Mouse (Mus musculus) CH12.LX (cell line): Measurements from ENCODE around the gene Hoxb8. TPM values are rescaled to one million over a fixed set of nuclear protein-coding genes. Genes with fewer than 3 reads are reported as not detected.

Source experiments
- DNase-seq: peaks from one replicate; pipeline ENCODE4 v3.0.0-alpha.2; 2013; ENCODE audit errors: extremely low read depth
- H3K27ac ChIP-seq: 2 replicates; pipeline ENCODE4 v1.5.1; 2012; ENCODE audit warnings: low read depth, mild to moderate bottlenecking, control low read depth, moderate library complexity; ENCODE audit not compliant: insufficient read depth
- H3K27me3 ChIP-seq: replicated peaks from 2 replicates; pipeline ENCODE3; 2012; ENCODE audit warnings: inconsistent platforms
- H3K36me3 ChIP-seq, 2 experiments: replicated peaks in 1 of 2; 2 replicates each; pipeline versions ENCODE3 to v1.6.1; 2012; ENCODE audit warnings: inconsistent platforms in 1 of 2, low read length in 1 of 2, mild to moderate bottlenecking in 1 of 2, mixed read lengths in 1 of 2, moderate library complexity in 1 of 2; ENCODE audit not compliant: control insufficient read depth in 1 of 2, insufficient read depth in 1 of 2
- H3K4me1 ChIP-seq, 2 experiments: 2 replicates each; pipeline ENCODE4 v1.6.1; 2012; ENCODE audit warnings: inconsistent platforms in 1 of 2, moderate library complexity in 1 of 2; ENCODE audit not compliant: insufficient read depth in 2 of 2, control insufficient read depth in 1 of 2
- H3K4me2 ChIP-seq: 2 replicates; pipeline ENCODE4 v1.6.1; 2012; ENCODE audit warnings: low read depth, mild to moderate bottlenecking, control low read depth; ENCODE audit not compliant: poor library complexity, insufficient read depth, severe bottlenecking
- H3K4me3 ChIP-seq, 3 experiments: fragments of 150-350 bp in 1 of 3; sonication (generic) in 1 of 3; replicated peaks in 1 of 3; 2 replicates each; pipeline versions ENCODE3 to v1.5.1; 2011 to 2012; ENCODE audit warnings: low read depth in 2 of 3, low read length in 2 of 3, mild to moderate bottlenecking in 2 of 3, moderate library complexity in 2 of 3, control low read depth in 1 of 3, improper control_type of control experiment in 1 of 3, inconsistent platforms in 1 of 3, mixed read lengths in 1 of 3; ENCODE audit not compliant: poor library complexity in 1 of 3
- H3K79me2 ChIP-seq: replicated peaks from 2 replicates; pipeline ENCODE4 v1.6.1; 2012; ENCODE audit warnings: mild to moderate bottlenecking, moderate library complexity; ENCODE audit not compliant: control insufficient read depth, poor library complexity, insufficient read depth, severe bottlenecking; ENCODE audit errors: extremely low read depth
- H3K9ac ChIP-seq: 2 replicates; pipeline ENCODE4 v1.6.1; 2012; ENCODE audit warnings: low read depth, mild to moderate bottlenecking, control low read depth, moderate library complexity; ENCODE audit not compliant: insufficient read depth
- H3K9me3 ChIP-seq: replicated peaks from 2 replicates; pipeline ENCODE3; 2012; ENCODE audit warnings: low read length, inconsistent platforms, mixed read lengths
- BHLHE40 ChIP-seq: IDR thresholded peaks from 2 replicates; pipeline ENCODE4 v1.6.1; 2011; ENCODE audit warnings: mild to moderate bottlenecking, low read depth, low read length, improper control_type of control experiment
- CHD1 ChIP-seq: IDR thresholded peaks from 2 replicates; pipeline ENCODE4 v1.6.1; 2012; ENCODE audit warnings: low read depth, low read length, improper control_type of control experiment, inconsistent platforms
- CHD2 ChIP-seq: IDR thresholded peaks from 2 replicates; pipeline ENCODE4 v1.6.1; 2011; ENCODE audit warnings: low read length, improper control_type of control experiment
- CTCF ChIP-seq, 2 experiments: IDR thresholded peaks in 1 of 2; conservative IDR thresholded peaks in 1 of 2; 2 replicates each; pipeline ENCODE4 v1.5.1; 2011 to 2012; ENCODE audit warnings: low read depth in 2 of 2, low read length in 2 of 2, improper control_type of control experiment in 1 of 2, inconsistent platforms in 1 of 2, mild to moderate bottlenecking in 1 of 2, moderate library complexity in 1 of 2
- E2F4 ChIP-seq: IDR thresholded peaks from 2 replicates; pipeline ENCODE4 v1.6.1; 2011; ENCODE audit warnings: low read depth, low read length, improper control_type of control experiment; ENCODE audit not compliant: insufficient replicate concordance
- ELF1 ChIP-seq: IDR thresholded peaks from 2 replicates; pipeline ENCODE4 v1.6.1; 2014; ENCODE audit warnings: low read depth, mild to moderate bottlenecking, inconsistent platforms, low read length, improper control_type of control experiment
- EP300 ChIP-seq: IDR thresholded peaks from 2 replicates; pipeline ENCODE4 v1.6.1; 2011; ENCODE audit warnings: low read length, improper control_type of control experiment
- GABPA ChIP-seq: IDR thresholded peaks from 2 replicates; pipeline ENCODE4 v1.6.1; 2012; ENCODE audit warnings: low read depth, low read length, improper control_type of control experiment, inconsistent platforms; ENCODE audit not compliant: insufficient replicate concordance
- JUND ChIP-seq: conservative IDR thresholded peaks from 2 replicates; pipeline ENCODE4 v1.6.1; 2011; ENCODE audit warnings: low read depth, low read length, improper control_type of control experiment
- MAFK ChIP-seq: IDR thresholded peaks from 2 replicates; pipeline ENCODE4 v1.6.1; 2011; ENCODE audit warnings: low read length, improper control_type of control experiment; ENCODE audit not compliant: insufficient replicate concordance
- MAX ChIP-seq: IDR thresholded peaks from 2 replicates; pipeline ENCODE4 v1.6.1; 2011; ENCODE audit warnings: low read length, improper control_type of control experiment
- MAZ ChIP-seq: IDR thresholded peaks from 2 replicates; pipeline ENCODE4 v1.6.1; 2012; ENCODE audit warnings: low read depth, mild to moderate bottlenecking, inconsistent platforms, low read length, improper control_type of control experiment, moderate library complexity
- MEF2A ChIP-seq: IDR thresholded peaks from 2 replicates; pipeline ENCODE4 v1.6.1; 2014; ENCODE audit warnings: low read depth, mild to moderate bottlenecking, inconsistent platforms, low read length, improper control_type of control experiment, borderline replicate concordance
- MYC ChIP-seq: IDR thresholded peaks from 2 replicates; pipeline ENCODE4 v1.6.1; 2011; ENCODE audit warnings: low read depth, mild to moderate bottlenecking, improper control_type of control experiment, low read length
- PAX5 ChIP-seq: IDR thresholded peaks from 2 replicates; pipeline ENCODE4 v1.6.1; 2012; ENCODE audit warnings: low read length, inconsistent platforms, mixed read lengths
- POLR2A ChIP-seq: IDR thresholded peaks from 2 replicates; pipeline ENCODE4 v1.6.1; 2011; ENCODE audit warnings: low read depth, mild to moderate bottlenecking, improper control_type of control experiment, low read length
- POLR2AphosphoS2 ChIP-seq: IDR thresholded peaks from 2 replicates; pipeline ENCODE4 v1.6.1; 2011; ENCODE audit warnings: low read depth, low read length, improper control_type of control experiment
- RCOR1 ChIP-seq: conservative IDR thresholded peaks from 2 replicates; pipeline ENCODE4 v1.6.1; 2012; ENCODE audit warnings: low read depth, mild to moderate bottlenecking, inconsistent platforms, low read length, improper control_type of control experiment
- SIN3A ChIP-seq: IDR thresholded peaks from 2 replicates; pipeline ENCODE4 v1.6.1; 2012; ENCODE audit warnings: low read length, improper control_type of control experiment, inconsistent platforms
- SMC3 ChIP-seq: IDR thresholded peaks from 2 replicates; pipeline ENCODE4 v1.6.1; 2011; ENCODE audit warnings: low read depth, low read length, improper control_type of control experiment
- TCF12 ChIP-seq: IDR thresholded peaks from 2 replicates; pipeline ENCODE4 v1.6.1; 2014; ENCODE audit warnings: low read depth, mild to moderate bottlenecking, inconsistent platforms, low read length, improper control_type of control experiment
- UBTF ChIP-seq: IDR thresholded peaks from 2 replicates; pipeline ENCODE4 v1.6.1; 2012; ENCODE audit warnings: low read depth, mild to moderate bottlenecking, inconsistent platforms, low read length, improper control_type of control experiment, moderate library complexity
- ZC3H11A ChIP-seq: IDR thresholded peaks from 2 replicates; pipeline ENCODE4 v1.6.1; 2012; ENCODE audit warnings: low read depth, mild to moderate bottlenecking, inconsistent platforms, low read length, improper control_type of control experiment
- ZKSCAN1 ChIP-seq: IDR thresholded peaks from 2 replicates; pipeline ENCODE4 v1.6.1; 2012; ENCODE audit warnings: low read depth, inconsistent platforms, low read length, improper control_type of control experiment, borderline replicate concordance
- ZNF384 ChIP-seq: IDR thresholded peaks from 2 replicates; pipeline ENCODE4 v1.6.1; 2012; ENCODE audit warnings: low read depth, low read length, improper control_type of control experiment, inconsistent platforms
- dilution Hi-C: fragments of 300-500 bp; cut with MboI; formaldehyde crosslinking; loops from 2 replicates; pipeline ENCODE4 v1.14.3; 2020; ENCODE audit warnings: low sequenced_read_pairs; ENCODE audit not compliant: extremely low pct_unique_long_range_greater_than_20kb, extremely low pct_ligation_motif_present
- in situ Hi-C: fragments of 300-500 bp; cut with MboI; formaldehyde crosslinking; loops from 3 replicates; pipeline ENCODE4 v1.14.3; 2019; ENCODE audit warnings: low sequenced_read_pairs, low pct_ligation_motif_present, low pct_unique_long_range_greater_than_20kb, mixed read lengths
- polyA plus RNA-seq: library from polyadenylated mRNA; unstranded; fragments of >175 nt; gene quantifications from 2 replicates; pipeline ENCODE4 v1.2.1, GENCODE M21; 2012; ENCODE audit warnings: low read depth; ENCODE audit not compliant: insufficient read length
- total RNA-seq, 2 experiments: library from RNA; depleted of rRNA; stranded (reverse); fragments of 300-350 nt in 1 of 2; fragments of >200 nt in 1 of 2; gene quantifications; 2 replicates each; pipeline ENCODE4 v1.2.3; 2012 to 2014

Hoxb8 gene
- total and polyA plus RNA-seq, 3 experiments, result not detected

DNA sequence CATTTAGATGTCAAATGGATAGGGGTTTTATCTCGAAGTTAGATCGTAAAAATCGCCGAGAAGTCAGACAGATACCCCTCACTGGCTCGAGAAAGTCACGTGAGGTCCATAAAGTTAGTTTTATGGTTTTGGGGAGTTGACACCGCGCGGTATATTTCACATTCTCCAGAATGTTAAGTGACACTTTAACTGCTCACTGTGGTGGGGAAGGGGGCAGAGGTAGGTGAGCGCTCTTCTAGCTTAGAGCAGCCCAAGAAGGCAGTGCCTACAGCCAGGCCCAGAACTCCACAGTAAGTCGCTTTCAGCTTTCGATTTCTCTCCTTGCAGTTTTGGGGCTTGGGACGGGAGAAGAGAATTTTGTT, 25.2 kb downstream of the Hoxb8 start:
- peaks cover 0 to 19% of the 10 kb centered on the region in 2 experiments; a peak in 2 of 4 replicates for H3K4me1 ChIP-seq
- no peak for TF ChIP-seq SIN3A
- TF ChIP-seq ZNF384, result no peak
- TF ChIP-seq E2F4, result no peak
- TF ChIP-seq CHD2, result no peak
- no peak for TF ChIP-seq CHD1
- no peak for TF ChIP-seq POLR2A
- no peak for TF ChIP-seq ELF1
- no peak for TF ChIP-seq MAFK
- TF ChIP-seq ZC3H11A, result no peak
- TF ChIP-seq SMC3, result no peak
- TF ChIP-seq POLR2AphosphoS2, result no peak
- no peak for TF ChIP-seq PAX5
- TF ChIP-seq MEF2A, result no peak
- no peak for TF ChIP-seq MYC
- TF ChIP-seq CTCF (conservative IDR thresholded peaks at IDR 0.05 in 1 of 2, IDR thresholded peaks at IDR 0.05 in 1 of 2; ENCODE audit: low read depth in 2 of 2, low read length in 2 of 2), result no peak
- no peak for TF ChIP-seq ZKSCAN1
- TF ChIP-seq GABPA, result no peak
- TF ChIP-seq UBTF, result no peak
- TF ChIP-seq, all 38 proteins: peak for 0
- DNase-seq, result no peak
- no peak overlapping the region for H3K4me2 ChIP-seq
- no peaks in the 10 kb centered on the region for H3K79me2 ChIP-seq
- in situ Hi-C loops (loop anchor here (25.0 kb wide), 1 partner anchor 230 kb away; no protein-coding TSS in a partner anchor), dilution Hi-C loops (no loop called here)
- H3K9me3 ChIP-seq, result peaks cover 18% of the 10 kb centered on the region
- H3K9ac ChIP-seq, result no peak overlapping the region
- no peaks in the 10 kb centered on the region for H3K36me3 ChIP-seq
- no peak overlapping the region for H3K27ac ChIP-seq
- no peak overlapping the region for H3K4me3 ChIP-seq
- H3K27me3 ChIP-seq, result peaks cover 66% of the 10 kb centered on the region

DNA sequence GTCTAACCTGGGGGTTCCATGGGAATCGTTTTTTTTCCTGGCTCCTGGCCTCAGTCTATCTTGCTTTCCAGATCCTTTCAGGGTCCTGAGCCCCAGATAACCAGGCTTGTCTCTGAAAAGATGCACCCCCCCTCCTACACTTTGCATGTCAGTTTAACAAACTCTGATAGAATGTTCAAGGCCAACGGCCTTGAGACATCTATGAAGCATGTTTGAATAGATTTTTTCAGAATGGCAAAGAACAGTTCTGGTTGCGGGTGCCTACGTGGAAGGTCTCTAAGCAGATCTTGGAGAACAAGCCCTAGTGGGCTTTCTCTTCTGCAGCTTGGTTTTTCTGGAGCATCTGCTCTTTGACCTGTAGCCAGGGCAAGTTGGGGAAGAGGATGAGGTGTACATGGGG, 27.1 kb downstream of the Hoxb8 start:
- no peaks in the 10 kb centered on the region for H3K79me2 ChIP-seq
- TF ChIP-seq ZC3H11A, result no peak
- no peak for TF ChIP-seq EP300
- TF ChIP-seq UBTF, result no peak
- no peak for TF ChIP-seq TCF12
- no peak for TF ChIP-seq MAX
- no peak for TF ChIP-seq JUND
- no peak for TF ChIP-seq GABPA
- no peak for TF ChIP-seq RCOR1
- TF ChIP-seq POLR2AphosphoS2, result no peak
- no peak for TF ChIP-seq MAZ
- TF ChIP-seq BHLHE40, result no peak
- no peak for TF ChIP-seq MAFK
- peaks cover 0 to 21% of the 10 kb centered on the region in 2 experiments; a peak in 2 of 4 replicates for H3K4me1 ChIP-seq
- H3K9ac ChIP-seq, result no peak overlapping the region
- no peak overlapping the region for H3K4me2 ChIP-seq
- H3K27me3 ChIP-seq, result peaks cover 70% of the 10 kb centered on the region
- no peak overlapping the region for H3K27ac ChIP-seq
- dilution Hi-C loops (no loop called here), in situ Hi-C loops (loop anchor here (25.0 kb wide), 1 partner anchor 229 kb away; no protein-coding TSS in a partner anchor)
- H3K4me3 ChIP-seq, result no peak overlapping the region
- H3K36me3 ChIP-seq, result no peaks in the 10 kb centered on the region
- DNase-seq, result no peak
- H3K9me3 ChIP-seq, result peaks cover 2% of the 10 kb centered on the region
